Mouse (Mus musculus): ENCODE measurements at regions not wholly inside any gene's neighbourhood (a gene's known extent, or its start where the extent isn't known, plus 50 kb on each side); places are given as distances from the start of the nearest gene placed in this dataset.

DNA sequence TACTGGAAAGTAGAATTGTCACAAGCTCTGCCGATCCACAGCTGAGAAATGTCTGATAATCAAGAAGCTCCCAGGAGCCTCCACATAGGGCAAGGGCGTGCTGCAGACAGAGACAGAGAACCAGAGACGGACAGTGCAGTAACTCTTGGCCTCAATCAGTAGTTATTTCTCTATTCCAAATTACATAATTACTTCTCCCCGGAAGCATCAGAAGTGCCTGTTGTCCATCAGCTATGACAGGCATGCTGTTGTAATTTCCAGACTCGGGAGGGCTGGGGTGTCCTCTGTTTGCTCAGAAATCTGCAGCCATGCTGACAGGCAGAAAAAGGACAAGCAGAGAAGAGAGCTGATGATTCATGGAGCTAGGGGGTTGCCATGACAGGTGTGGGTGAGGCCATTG is 56.9 kb upstream of the Ppp1r26 start:
- 75% methylated on average over 5 of the region's 5 CpGs for WGBS
- no peaks in the 10 kb centered on the region for H3K9me3 ChIP-seq (ENCODE audit: control insufficient read depth, low read length)
- no peak overlapping the region for H3K4me2 ChIP-seq (ENCODE audit: low read depth, low read length)
- no peaks in the 10 kb centered on the region for H3K27me3 ChIP-seq (replicated peaks; ENCODE audit: control insufficient read depth, insufficient read depth, low read length)
- DNase-seq (ENCODE audit: low spot score) (no peak), ATAC-seq (ENCODE audit: low read depth) (no peak)
- no peaks in the 10 kb centered on the region for H3K36me3 ChIP-seq (ENCODE audit: control insufficient read depth, insufficient read depth, low read length)
- no peak overlapping the region for H3K27ac ChIP-seq (replicated peaks; ENCODE audit: low read depth, low read length)
- no peak overlapping the region for H3K9ac ChIP-seq (ENCODE audit: low read depth, low read length)
- peaks cover 12% of the 10 kb centered on the region for H3K4me1 ChIP-seq (ENCODE audit: control insufficient read depth, insufficient read depth, low read length)
- no peak overlapping the region for H3K4me3 ChIP-seq (ENCODE audit: low read depth, low read length)

DNA sequence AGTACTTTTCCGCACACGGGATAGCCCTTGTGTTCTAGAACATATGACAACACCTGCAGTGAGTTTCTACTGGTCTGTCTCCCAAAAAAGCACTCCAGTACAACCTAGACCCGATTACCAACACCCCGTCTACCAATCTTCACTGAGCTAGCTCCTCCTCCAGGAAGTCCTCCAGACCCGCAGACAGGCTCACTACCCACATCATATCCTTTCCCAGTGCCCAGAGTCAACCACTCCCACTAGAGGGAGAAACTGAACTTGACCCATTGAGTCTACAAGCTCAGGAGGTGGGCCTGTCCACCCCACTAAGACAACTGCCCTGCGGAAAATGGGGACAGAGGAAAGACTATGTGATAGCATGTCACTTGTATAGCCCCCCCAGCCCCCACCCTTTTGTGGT is 51.2 kb upstream of the Ppp1r26 start:
- Histone ChIP-seq H3K9me3 (ENCODE audit: control insufficient read depth, low read length) (no peaks in the 10 kb centered on the region), H3K4me2 (ENCODE audit: low read depth, low read length) (no peak overlapping the region), H3K4me3 (ENCODE audit: low read depth, low read length) (no peak overlapping the region), H3K27ac (replicated peaks; ENCODE audit: low read depth, low read length) (no peak overlapping the region), H3K36me3 (ENCODE audit: control insufficient read depth, insufficient read depth, low read length) (no peaks in the 10 kb centered on the region), H3K27me3 (replicated peaks; ENCODE audit: control insufficient read depth, insufficient read depth, low read length) (no peaks in the 10 kb centered on the region), H3K4me1 (ENCODE audit: control insufficient read depth, insufficient read depth, low read length) (no peaks in the 10 kb centered on the region), H3K9ac (ENCODE audit: low read depth, low read length) (no peak overlapping the region)
- no peak for DNase-seq (ENCODE audit: low spot score)
- no peak for ATAC-seq (ENCODE audit: low read depth)
- WGBS = 90% methylated on average over 6 of the region's 6 CpGs

Measured in embryonic facial prominence, embryonic 14.5 days (tissue).